In genomic region chr7:137302961-137303775, GRCm38 (mm10) we compare ENCODE assay signal across 11 mouse cellular contexts. TPM values are rescaled to one million over a fixed set of nuclear protein-coding genes. Genes with fewer than 3 reads are reported as not detected.
DNase-seq lines count a peak whose midpoint lies in the region; ATAC-seq and TF ChIP-seq lines count a peak whose summit lies in the region.
"Had no signal": no experiment of that assay in that cellular context is flagged by ENCODE, and none has a peak within 500 bp of the region (broad histone marks: within the 10 kb centered on the region; RNA-seq: fewer than 3 reads in every experiment).

No protein-coding gene starts in this region.

- no peaks in the 10 kb centered on the region for H3K9me3 ChIP-seq in kidney, embryonic 16.5 days (ENCODE audit: low read length)
- H3K9me3 ChIP-seq in hindbrain, postnatal 0 days (ENCODE audit: low read length) = no peaks in the 10 kb centered on the region
- H3K9me3 ChIP-seq in neural tube, embryonic 12.5 days = no peaks in the 10 kb centered on the region

- H3K36me3 ChIP-seq in kidney, embryonic 16.5 days (ENCODE audit: insufficient read depth, low read length) = no peaks in the 10 kb centered on the region
- no peaks in the 10 kb centered on the region for H3K36me3 ChIP-seq in hindbrain, postnatal 0 days (ENCODE audit: insufficient read depth, low read length)
- peaks cover 8% of the 10 kb centered on the region; the same call in 1 of the 2 replicates for H3K36me3 ChIP-seq in neural tube, embryonic 12.5 days

- H3K4me1 ChIP-seq in kidney, embryonic 16.5 days (ENCODE audit: insufficient read depth, low read length) = peaks cover 21% of the 10 kb centered on the region
- H3K4me1 ChIP-seq in hindbrain, postnatal 0 days (ENCODE audit: insufficient read depth, low read length) = peaks cover 8% of the 10 kb centered on the region; the same call in 1 of the 2 replicates
- H3K4me1 ChIP-seq in neural tube, embryonic 12.5 days = peaks cover 69% of the 10 kb centered on the region
- H3K4me1 ChIP-seq in lung, adult 2 months (ENCODE audit: control insufficient read depth, insufficient read depth, low read length) = no peaks in the 10 kb centered on the region

- H3K4me3 ChIP-seq in kidney, embryonic 16.5 days (ENCODE audit: low read length) = no peak overlapping the region
- peak overlapping the region; percentile 23 for H3K4me3 ChIP-seq in hindbrain, postnatal 0 days (ENCODE audit: low read length)
- H3K4me3 ChIP-seq in neural tube, embryonic 12.5 days = no peak overlapping the region
- no peak overlapping the region for H3K4me3 ChIP-seq in lung, adult 2 months (replicated peaks; ENCODE audit: extremely low read depth, low read depth, low read length)

- no peak for TF ChIP-seq POLR2A in lung, adult 2 months (IDR thresholded peaks at IDR 0.05; ENCODE audit: borderline replicate concordance, extremely low read depth, low read depth, low read length)

- H3K27me3 ChIP-seq in kidney, embryonic 16.5 days (ENCODE audit: insufficient read depth, low read length) = peaks cover 78% of the 10 kb centered on the region
- H3K27me3 ChIP-seq in hindbrain, postnatal 0 days (ENCODE audit: insufficient read depth, low read length) = no peaks in the 10 kb centered on the region
- H3K27me3 ChIP-seq in neural tube, embryonic 12.5 days (replicated peaks) = peaks cover 17% of the 10 kb centered on the region

- intact Hi-C loops in left cerebral cortex, postnatal 14 days (cut with DNase I) = no loop called here

- H3K27ac ChIP-seq in kidney, embryonic 16.5 days (ENCODE audit: low read length) = no peak overlapping the region
- H3K27ac ChIP-seq in hindbrain, postnatal 0 days = peak overlapping the region; percentile 74
- H3K27ac ChIP-seq in neural tube, embryonic 12.5 days = no peak overlapping the region

- TF ChIP-seq CTCF in hindbrain, postnatal 0 days (IDR thresholded peaks at IDR 0.05; ENCODE audit: low read depth) = no peak
- TF ChIP-seq CTCF in lung, adult 2 months (IDR thresholded peaks at IDR 0.05; ENCODE audit: insufficient read depth, low read length) = no peak

- no peak overlapping the region for H3K9ac ChIP-seq in kidney, embryonic 16.5 days (replicated peaks; ENCODE audit: low read length)
- H3K9ac ChIP-seq in hindbrain, postnatal 0 days (replicated peaks; ENCODE audit: low read length) = peak overlapping the region; percentile 43
- H3K9ac ChIP-seq in neural tube, embryonic 12.5 days = no peak overlapping the region; the same call in 1 of the 2 replicates

- DNase-seq in kidney, adult 18-20 months = peak; percentile 14
- DNase-seq in embryo, embryonic 9.5 days (ENCODE audit: extremely low spot score) = peak; percentile 43
- DNase-seq in hindbrain, postnatal 0 days (ENCODE audit: low spot score) = peak; percentile 68
- DNase-seq in lung, adult 2 months = no peak
- no peak for DNase-seq in left cerebral cortex, postnatal 14 days (ENCODE audit: low spot score in 2 of 2)
- DNase-seq in urinary bladder, postnatal 14 days (ENCODE audit: low spot score) = no peak
- DNase-seq: spleen, adult 18-20 months had no signal

- 33% methylated on average over 10 of the region's 10 CpGs for WGBS in kidney, embryonic 16.5 days
- WGBS in hindbrain, postnatal 0 days = 22% methylated on average over 10 of the region's 10 CpGs
- 10% methylated on average over 10 of the region's 10 CpGs for WGBS in neural tube, embryonic 12.5 days
- WGBS in lung, adult 2 months = 38% methylated on average over 10 of the region's 10 CpGs

- H3K4me2 ChIP-seq in kidney, embryonic 16.5 days (replicated peaks; ENCODE audit: low read depth, low read length) = no peak overlapping the region
- H3K4me2 ChIP-seq in hindbrain, postnatal 0 days (ENCODE audit: low read depth, low read length) = peak overlapping the region; percentile 51
- H3K4me2 ChIP-seq in neural tube, embryonic 12.5 days (replicated peaks) = peak overlapping the region; percentile 51

- ATAC-seq in kidney, embryonic 16.5 days (ENCODE audit: low FRiP score, low TSS enrichment) = no peak
- ATAC-seq in hindbrain, postnatal 0 days = no peak
- no peak for ATAC-seq in neural tube, embryonic 12.5 days (ENCODE audit: low FRiP score, low read depth)

RNA-seq across cellular contexts. Expression of gene Ebf3, which starts 11.1 kb away (rescaled TPM):
- polyA plus RNA-seq in kidney, embryonic 16.5 days (2015; fragmentation: Nextera tagmentation; extraction: Ambion mirVana) = 0.45 and 0.75 TPM in 2 replicates
- total RNA-seq in hindbrain, postnatal 0 days (2014; rRNA removed) = 123 and 142 TPM in 2 replicates
- 11.5 and 13.0 TPM in 2 replicates for polyA plus RNA-seq in hindbrain, postnatal 0 days (2015; fragmentation: Nextera tagmentation; extraction: Ambion mirVana)
- polyA plus RNA-seq in neural tube, embryonic 12.5 days (2016; fragmentation: Nextera tagmentation; extraction: Ambion mirVana) = 19.1 and 20.0 TPM in 2 replicates
- polyA plus RNA-seq in lung, adult 2 months (2012; rRNA removed) = 0.83 and 0.84 TPM in 2 replicates
- total RNA-seq in left cerebral cortex, postnatal 14 days (2021) = under 1 TPM; 0.68 to 0.70 TPM
- total RNA-seq: MEL had no signal
- polyA plus RNA-seq: liver, embryonic 16.5 days had no signal

Comparison
In these comparisons a context has a peak if more than half of its experiments do, and no peak if none do; other contexts are left out.
1. DNase-seq: peak in kidney, adult 18-20 months (single experiment), embryo, embryonic 9.5 days (single experiment) and hindbrain, postnatal 0 days (single experiment); none in lung, adult 2 months (single experiment), left cerebral cortex, postnatal 14 days (0 of 2) and urinary bladder, postnatal 14 days (single experiment).